Mouse (Mus musculus) left cerebral cortex, postnatal 25 days (tissue): Measurements from ENCODE around the gene Esrrg. TPM values are rescaled to one million over a fixed set of nuclear protein-coding genes. Genes with fewer than 3 reads are reported as not detected.

Experiments
- DNase-seq, 2 experiments: peaks; one replicate each; pipeline ENCODE4 v3.0.0; 2022; ENCODE audit warnings: low spot score in 2 of 2, mixed read lengths in 1 of 2
- intact Hi-C: fragments of 180-260 bp; cut with DNase I; formaldehyde crosslinking; loops from one replicate; pipeline ENCODE4 v1.15.1; 2025
- total RNA-seq, 2 experiments: library from RNA; stranded (reverse); gene quantifications; 2 replicates each; pipeline ENCODE4 v1.2.3; 2021

Gene Esrrg
- total RNA-seq, 2 experiments from 2014 or later: 24.8 to 27.3 TPM

GRCm38 (mm10) chr1:187759536-187759935 lies 150.9 kb downstream of the Esrrg start:
- intact Hi-C loops: no loop called here
- DNase-seq: no peak

- intact Hi-C loops: no loop called here
- no peak for DNase-seq
Measured at GRCm38 (mm10) chr1:187762641-187763450, 154.3 kb downstream of the Esrrg start.

GRCm38 (mm10) chr1:187763451-187763755 lies 154.8 kb downstream of the Esrrg start:
- DNase-seq: no peak
- intact Hi-C loops: no loop called here

- intact Hi-C loops: no loop called here
- no peak for DNase-seq
Measured at GRCm38 (mm10) chr1:187763821-187764220, 155.2 kb downstream of the Esrrg start.

GRCm38 (mm10) chr1:187765577-187765976 lies 157.0 kb downstream of the Esrrg start:
- intact Hi-C loops: no loop called here
- no peak for DNase-seq

GRCm38 (mm10) chr1:187767355-187767754 lies 158.8 kb downstream of the Esrrg start:
- no peak for DNase-seq
- intact Hi-C loops: no loop called here

- intact Hi-C loops: no loop called here
Measured at GRCm38 (mm10) chr1:187770234-187770633, 161.6 kb downstream of the Esrrg start.

GRCm38 (mm10) chr1:187771067-187771466 lies 162.5 kb downstream of the Esrrg start:
- intact Hi-C loops: no loop called here
- DNase-seq: no peak

More at GRCm38 (mm10) chr1:187770234-187770633, 161.6 kb downstream of the Esrrg start:
- no peak for DNase-seq

- intact Hi-C loops: loop anchor here (10.0 kb wide), 1 partner anchor 325 kb away; no protein-coding TSS in a partner anchor
Measured at GRCm38 (mm10) chr1:187779589-187780178, 171.1 kb downstream of the Esrrg start.

GRCm38 (mm10) chr1:187785226-187785625 lies 176.6 kb downstream of the Esrrg start:
- intact Hi-C loops: loop anchor here (2.0 to 10.0 kb wide), 3 partner anchors 50 to 330 kb away; no protein-coding TSS in a partner anchor
- DNase-seq: peak; percentile 52 to 92

More at GRCm38 (mm10) chr1:187779589-187780178, 171.1 kb downstream of the Esrrg start:
- no peak for DNase-seq

GRCm38 (mm10) chr1:187787055-187788016 lies 178.7 kb downstream of the Esrrg start:
- intact Hi-C loops: loop anchor here (5.0 to 10.0 kb wide), 2 partner anchors 135 to 333 kb away; no protein-coding TSS in a partner anchor

GRCm38 (mm10) chr1:187794240-187794930 lies 185.8 kb downstream of the Esrrg start:
- no peak for DNase-seq
- intact Hi-C loops: no loop called here

More at GRCm38 (mm10) chr1:187787055-187788016, 178.7 kb downstream of the Esrrg start:
- no peak for DNase-seq

GRCm38 (mm10) chr1:187795551-187795950 lies 187.0 kb downstream of the Esrrg start:
- peak in 1 of 2 experiments; percentile 9 for DNase-seq
- intact Hi-C loops: no loop called here

GRCm38 (mm10) chr1:187799300-187799699 lies 190.7 kb downstream of the Esrrg start:
- intact Hi-C loops: no loop called here
- DNase-seq: no peak

- no peak for DNase-seq
- intact Hi-C loops: no loop called here
Measured at GRCm38 (mm10) chr1:187800761-187801160, 192.2 kb downstream of the Esrrg start.

GRCm38 (mm10) chr1:187803566-187803965 lies 195.0 kb downstream of the Esrrg start:
- intact Hi-C loops: no loop called here
- no peak for DNase-seq

GRCm38 (mm10) chr1:187803997-187804396 lies 195.4 kb downstream of the Esrrg start:
- intact Hi-C loops: no loop called here

GRCm38 (mm10) chr1:187805001-187805400 lies 196.4 kb downstream of the Esrrg start:
- intact Hi-C loops: no loop called here
- DNase-seq: no peak

More at GRCm38 (mm10) chr1:187803997-187804396, 195.4 kb downstream of the Esrrg start:
- no peak for DNase-seq
